Mouse (Mus musculus) mesoderm, embryonic 11.5 days (tissue): ENCODE results near the gene Gm49380.

ENCODE experiments used
- DNase-seq: peaks from one replicate; pipeline ENCODE4 v3.0.0-alpha.2; 2012; ENCODE audit warnings: low read depth, low spot score

Gene Gm49380

DNA sequence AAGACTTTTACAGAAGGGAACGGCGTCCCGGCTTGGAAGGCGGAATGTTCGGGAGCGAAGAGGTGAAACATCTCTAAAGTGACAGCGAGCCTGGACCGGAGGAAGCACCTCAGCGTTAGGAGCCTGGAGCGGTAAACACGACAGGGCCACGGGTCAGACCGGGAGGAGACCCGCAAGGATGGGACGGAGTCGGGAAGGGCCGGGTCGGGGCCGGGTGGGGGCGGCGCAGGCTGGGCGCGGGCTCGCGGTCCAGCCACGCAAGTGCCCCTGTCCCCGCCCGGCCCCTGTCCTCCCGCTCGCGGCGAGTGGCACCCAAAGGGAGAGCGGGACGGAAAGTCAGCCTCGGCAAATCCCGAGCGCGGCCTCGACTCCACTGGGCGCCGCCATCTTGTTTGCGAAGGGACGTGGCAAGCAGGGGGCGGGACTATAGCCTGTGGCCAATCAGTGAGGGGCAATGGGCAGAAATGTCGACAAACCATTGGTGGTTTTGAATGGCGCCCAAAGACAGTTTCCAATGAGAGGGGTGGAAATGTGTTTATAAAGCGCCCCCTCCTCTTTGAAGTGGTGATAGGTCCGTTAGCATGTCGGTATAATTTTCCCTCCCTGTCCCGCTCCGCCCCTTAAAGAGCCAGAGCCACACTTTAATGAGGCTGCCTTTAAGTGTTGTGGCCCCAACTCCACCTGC is at the start of gene Gm49380, which contains the start of gene Rnf26:
Gm49380 (minus strand) TSS at position 396 of the 685 bp plus-strand sequence.
Rnf26 (minus strand) TSS at position 413 of the 685 bp plus-strand sequence.
- peak; percentile 98 for DNase-seq

DNA sequence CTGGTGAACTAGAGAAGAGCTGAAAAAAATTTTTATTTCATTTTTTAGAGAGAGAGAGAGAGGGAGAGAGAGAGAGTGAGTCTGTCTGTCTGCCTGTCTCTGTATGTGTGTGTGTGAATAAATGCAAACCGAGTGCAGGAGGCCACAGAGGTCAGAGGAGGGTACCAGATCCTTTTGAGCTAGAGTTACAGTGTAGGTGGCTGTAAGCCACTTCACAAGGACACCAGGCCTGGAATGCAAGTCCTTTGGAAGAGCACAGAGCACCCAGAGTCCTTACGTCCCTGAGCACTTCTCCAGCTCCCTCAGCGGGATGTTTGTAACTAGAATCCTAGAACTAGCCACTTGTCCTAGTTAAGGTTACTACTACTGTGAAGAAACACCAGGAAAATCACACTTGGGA is 46.6 kb upstream of the Gm49380 start:
- DNase-seq = no peak

DNA sequence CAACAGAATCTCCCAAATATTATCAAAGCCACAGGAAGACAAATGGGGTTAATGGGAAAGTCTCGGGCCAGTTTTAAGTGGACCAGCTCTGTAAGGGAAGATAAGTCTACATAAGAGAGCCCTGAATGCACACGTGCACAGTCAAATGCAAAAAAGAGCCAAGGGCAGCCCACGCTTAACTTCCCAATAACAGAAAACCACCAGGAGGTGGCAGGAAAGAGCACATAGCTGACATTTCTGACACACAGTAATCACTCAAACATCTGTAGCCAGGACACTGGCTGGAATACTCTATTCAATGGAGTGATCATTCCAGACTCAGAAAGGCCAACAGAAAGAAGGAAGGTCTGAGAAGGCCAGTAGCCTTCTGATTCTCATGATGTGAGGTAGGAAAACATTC is 34.0 kb upstream of the Gm49380 start:
- DNase-seq = no peak

DNA sequence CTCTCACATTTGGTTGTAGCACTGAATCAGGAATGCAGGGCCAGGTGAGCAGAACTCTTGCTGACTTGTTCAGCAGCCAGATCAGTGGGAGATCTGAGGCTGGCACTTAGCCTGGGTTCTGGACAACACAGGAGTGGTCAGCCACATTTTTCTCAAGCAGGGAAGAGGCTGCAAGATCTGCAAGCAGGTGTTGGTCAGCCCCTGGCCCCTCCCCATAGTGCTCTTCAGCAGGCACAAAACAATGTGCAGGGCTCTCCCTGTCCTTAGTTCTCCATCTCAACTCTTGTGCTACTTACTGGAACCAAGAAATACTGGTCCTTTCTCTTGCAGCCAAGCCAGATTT is 31.4 kb upstream of the Gm49380 start:
- no peak for DNase-seq

DNA sequence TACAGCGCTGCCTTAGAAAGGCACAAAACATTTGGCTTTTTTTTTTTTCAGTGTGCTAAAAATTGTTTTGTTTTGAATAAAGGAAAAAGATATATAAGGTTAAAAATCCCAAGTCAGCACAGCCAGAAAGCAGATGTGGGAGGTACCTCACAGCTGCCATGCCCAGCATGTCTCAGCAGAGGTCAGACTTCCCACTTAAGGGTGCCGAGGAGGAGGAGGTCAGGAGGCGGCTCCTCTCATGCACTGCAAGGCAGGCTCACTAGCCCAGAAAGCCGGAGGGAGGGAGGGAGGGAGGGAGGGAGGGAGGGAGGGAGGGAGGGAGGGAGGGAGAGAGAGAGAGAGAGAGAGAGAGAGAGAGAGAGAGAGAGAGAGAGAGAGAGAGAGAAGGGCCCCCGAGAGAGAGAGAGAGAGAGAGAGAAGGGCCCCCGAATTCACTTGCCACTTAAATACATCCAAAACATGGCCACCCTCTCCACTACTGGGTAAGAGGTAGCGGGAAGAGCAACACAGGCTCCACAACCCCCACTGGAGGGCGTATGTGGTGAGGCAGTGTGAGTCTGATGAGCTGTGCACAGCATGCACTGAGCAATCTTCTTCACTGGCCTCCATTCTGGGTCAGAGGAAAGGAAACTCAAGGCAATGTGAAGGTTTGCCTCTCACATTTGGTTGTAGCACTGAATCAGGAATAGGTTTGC is 30.9 kb upstream of the Gm49380 start:
- no peak for DNase-seq

DNA sequence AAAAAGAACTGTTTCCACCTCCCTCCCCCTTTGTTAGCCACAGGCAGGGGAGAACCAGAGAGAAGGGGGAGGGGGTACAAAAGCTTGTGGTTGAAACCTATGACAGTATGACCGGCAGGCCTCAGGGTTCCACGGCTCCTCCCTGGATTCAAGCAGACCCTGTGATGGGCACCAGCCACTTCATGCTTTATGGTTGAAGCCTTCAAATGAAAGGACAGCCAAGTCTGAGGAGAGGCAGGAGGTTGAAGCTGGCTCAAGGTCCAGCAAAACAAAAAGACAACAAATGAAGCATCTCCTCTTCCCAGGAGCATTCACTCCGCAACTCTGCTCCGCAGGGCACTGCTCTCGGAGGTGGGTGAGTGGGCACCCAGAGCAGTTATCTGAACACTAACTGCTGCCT is 30.1 kb upstream of the Gm49380 start:
- DNase-seq = no peak

DNA sequence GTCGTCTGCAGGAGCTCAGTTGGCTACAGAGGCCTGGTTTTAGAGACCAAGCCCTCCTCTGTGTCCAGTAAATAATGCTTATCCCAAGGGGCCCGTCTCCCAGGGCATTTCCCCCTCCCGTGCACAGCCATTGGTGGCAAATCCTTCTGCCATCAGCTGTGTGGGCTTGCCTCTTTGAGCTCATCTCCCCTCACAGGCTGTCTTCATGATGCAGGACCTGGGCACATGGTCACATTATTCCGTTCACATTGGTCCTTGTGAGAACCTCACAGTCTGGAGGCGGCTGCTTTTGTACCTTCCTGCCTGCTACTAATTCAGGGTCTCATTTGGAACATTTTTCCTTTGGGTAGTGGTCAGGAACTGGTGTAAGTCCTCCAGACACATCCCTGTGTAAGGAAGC is 28.7 kb upstream of the Gm49380 start:
- DNase-seq = no peak

DNA sequence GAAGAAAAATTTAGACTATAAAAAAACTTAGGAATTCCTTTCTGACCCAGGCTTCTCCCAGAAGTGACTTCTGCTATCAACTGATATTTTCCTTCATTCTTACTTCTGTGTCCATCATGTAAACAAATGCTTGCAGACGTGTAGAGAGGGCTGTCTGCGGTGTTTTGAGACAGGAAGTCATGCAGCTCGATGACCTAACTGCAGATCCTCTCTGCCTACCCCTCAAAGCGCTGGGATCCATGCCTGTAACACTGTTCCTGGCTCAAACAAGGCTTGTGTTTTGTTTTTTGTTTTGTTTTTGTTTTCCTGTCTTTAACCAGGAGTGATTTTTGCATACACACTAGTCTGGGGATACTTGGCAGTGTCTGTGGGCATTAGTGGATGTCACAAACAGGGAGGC is 24.5 kb upstream of the Gm49380 start:
- no peak for DNase-seq

DNA sequence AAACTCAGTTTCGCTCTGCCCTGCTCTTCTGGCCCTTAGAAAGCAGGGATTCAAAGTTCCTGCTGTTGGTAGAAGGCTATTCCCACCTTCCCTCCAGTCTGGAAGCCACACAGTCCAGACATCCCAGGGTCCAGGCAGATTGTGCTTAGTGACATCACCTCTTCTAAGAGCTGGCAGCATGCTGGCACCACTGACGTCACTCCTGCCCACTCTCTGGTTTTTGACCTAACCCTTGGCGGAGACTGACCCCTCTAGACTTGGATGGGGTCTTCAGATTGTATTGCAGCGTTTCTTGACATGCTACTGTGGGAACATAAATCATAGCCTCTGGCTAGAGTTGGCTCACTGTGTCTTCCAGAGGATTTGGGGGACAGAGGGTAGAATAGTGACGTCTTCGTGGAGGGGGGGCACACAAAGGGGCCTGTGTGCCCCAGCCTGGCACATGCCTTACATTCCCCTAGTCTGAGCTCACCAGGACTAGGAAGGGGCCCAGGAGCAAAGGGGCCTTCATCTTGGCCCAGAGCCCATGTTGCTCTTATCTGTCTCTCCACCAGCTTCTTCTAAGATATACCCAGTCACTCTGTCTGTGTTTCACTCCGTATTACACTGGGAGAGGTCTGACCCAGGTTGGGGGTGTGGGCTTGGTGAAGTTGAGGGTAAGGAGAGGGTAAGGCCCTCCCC is 22.6 kb upstream of the Gm49380 start:
- DNase-seq = no peak

DNA sequence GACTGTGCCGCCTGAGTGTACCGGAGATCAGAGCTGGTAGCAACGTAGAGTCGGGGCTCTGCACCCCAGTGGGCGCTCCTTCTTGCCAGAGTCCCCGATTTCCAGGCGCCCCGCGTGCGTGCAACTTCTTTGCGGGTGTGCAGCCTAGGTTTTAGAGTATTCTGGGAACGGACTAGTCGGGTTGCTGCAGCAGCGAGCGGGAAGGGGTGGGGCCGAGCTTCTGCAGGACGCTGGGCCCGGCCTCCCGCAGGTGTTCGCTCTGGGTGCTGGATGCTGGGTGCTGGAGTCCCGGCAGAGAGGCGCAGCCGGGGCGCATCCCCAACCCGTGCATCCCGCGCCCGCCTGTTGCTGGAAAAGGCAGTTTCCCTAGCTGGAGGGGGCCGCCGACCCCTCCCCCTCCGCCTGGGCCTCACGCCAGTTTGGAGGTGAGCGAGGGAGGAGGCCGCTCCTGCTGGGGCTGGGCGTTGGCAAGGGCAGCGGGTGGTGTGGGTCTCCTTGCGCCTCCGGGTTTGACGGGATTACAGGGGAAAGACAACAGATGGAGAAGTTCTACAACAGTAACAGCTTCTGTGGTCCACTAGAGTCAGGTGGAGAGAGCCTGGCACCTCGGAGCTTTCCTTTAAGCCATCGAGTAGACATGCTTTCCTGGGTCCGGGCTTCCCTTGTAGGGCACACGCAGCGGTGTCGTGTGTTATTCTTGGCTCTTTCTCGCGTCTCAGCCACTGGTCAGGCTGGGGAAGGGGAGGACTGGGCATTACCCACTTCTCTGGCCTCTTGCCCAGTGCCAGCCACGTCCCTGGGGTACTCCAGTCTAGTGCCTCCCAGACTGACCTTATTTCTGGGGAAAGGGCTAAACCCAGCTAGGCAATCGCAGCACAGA is 21.8 kb upstream of the Gm49380 start:
- DNase-seq = no peak

DNA sequence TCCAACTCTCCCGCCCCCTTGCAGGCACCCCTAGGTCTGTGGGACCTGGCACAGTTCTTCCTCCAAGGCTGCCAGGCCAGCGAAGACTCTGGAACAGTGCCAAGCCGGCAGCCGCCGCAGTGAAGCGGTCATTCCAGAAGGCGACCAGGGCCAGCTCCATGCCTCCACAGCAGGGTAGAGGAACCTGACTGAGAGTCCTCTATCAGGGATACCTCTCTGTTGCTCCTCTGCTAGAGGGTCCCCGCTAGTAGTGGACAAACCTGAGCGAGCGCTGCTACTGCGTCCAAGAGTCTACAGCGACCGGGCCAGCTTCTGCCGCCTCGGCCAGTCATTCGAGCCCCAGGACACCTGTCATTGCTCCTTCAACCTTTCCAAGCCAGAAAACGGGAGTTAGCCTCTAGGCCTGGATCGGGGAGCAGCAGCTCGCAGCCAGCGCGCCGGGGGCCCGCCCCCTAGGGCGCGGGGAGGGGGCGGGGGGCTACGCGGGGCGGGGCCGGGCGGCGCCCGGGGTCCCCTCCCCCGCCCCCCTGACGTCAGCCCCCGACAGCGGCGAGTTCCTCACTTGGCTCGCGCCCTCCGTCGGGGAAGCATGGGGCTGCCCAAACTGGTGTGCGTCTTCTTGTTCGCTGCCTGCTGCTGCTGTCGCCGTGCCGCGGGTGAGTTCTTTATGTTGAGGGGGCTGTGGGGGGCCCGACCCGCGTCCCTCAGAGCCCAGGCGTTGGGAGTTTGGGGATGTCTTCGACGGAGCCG is 21.0 kb upstream of the Gm49380 start, which contains the start of gene Mcam:
Mcam (plus strand) TSS at position 369 of the 750 bp plus-strand sequence.
- DNase-seq = peak; percentile 54

DNA sequence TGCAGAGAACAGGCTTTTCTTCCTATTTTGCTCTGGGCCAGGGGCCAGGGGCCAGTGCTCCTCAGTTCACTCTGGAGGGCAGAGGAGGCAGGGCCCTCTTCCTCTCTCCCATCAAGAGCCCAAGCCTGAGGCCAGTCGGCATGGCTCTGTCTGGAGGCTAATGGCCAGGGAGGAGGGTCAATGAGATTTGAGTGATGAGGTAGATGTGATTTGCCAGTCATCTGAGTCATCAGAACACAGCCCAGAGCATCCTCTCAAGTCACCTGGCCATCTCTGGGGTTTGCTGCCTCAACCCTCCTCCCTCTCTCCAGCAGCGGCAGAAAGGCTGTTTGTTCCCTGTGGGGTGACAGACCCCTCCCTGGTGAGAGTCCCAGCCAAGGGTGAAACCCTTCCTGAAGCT is 20.0 kb upstream of the Gm49380 start:
- no peak for DNase-seq

DNA sequence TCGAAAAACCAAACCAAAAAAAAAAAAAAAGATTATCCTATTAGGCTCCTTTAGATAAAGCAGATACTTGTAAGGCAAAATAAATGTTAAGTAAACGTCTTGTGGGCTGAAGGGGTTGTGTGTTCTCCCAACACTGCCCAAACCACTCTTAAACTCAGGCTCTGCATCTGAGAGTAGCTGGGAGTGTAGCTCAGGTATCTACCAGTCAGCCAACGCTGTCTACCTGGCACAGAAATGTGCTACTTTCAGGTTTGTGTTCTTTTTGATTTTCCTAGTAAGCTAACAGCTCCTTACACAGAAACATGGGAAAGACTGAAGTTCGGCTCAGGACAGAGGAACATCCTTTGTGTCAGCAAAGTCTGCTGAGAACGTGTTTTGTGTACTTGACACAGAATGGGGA is 18.9 kb upstream of the Gm49380 start:
- DNase-seq = no peak

DNA sequence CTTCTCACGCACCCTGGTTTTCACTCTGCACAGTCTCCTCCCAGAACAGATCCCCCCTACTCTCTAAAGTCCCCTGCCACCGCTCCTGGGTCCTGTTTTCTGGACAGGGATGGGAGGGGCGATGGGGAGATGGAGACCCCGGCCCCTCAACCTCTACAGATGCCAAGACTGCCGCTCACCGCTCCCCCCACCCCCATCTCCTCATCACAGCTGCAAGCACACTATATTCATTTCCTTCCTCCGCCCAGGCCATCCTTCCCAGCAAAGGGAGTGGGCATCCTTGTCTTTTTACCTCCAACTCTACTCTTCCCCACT is 17.9 kb upstream of the Gm49380 start:
- no peak for DNase-seq

DNA sequence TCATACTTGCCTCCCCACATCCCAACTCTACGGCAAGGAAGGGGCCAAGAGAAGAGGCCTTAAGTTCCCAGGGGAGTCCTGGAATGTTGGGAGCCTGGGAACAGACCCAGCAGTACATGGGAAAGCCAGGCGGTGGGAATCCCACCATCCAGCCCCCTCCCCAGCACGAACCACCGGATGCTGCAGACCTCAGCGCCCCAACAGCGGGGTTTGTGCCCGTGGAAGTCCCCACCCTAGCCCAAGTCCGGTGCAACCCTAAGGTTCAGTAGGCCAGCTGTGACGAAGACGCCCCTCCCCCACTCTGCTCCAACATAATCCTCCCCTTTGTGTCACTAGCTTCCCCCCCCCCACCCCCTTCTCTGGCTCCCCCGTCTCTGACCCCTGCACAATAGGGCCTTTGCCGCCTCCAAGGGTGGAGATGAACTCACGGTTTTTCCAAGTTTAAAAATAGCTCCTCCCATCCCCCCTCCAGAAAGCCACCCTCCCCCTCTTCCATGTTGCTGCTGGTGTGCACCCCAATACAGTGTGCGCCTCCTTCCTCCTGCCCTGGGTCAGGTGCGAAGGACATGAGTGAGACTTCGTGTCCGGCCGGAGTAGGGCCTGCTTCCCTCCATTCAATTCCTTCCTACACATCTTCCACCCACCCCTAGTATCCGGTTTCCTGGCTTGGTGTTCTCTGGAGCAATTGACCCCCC is 17.4 kb upstream of the Gm49380 start:
- peak; percentile 66 for DNase-seq

DNA sequence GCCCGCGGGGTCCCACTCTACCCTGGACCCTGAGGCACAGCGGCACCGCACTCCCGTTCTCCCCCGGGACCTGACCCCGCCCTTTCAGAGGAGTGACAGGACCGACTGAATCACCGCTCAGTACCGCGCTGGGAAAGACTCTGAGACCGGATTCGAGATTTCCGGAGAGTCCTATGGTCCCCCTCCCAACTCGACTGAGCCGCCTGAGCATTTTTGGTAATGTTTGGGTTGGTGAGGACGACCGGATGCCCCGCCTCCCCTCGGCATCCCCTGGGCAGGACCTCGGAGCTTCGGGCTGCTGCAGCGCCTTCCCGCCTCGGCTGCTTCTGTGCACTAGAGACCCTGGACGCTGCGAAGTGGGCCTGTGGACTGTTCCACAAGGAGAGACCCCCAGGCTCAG is 16.7 kb upstream of the Gm49380 start:
- DNase-seq = peak; percentile 75

DNA sequence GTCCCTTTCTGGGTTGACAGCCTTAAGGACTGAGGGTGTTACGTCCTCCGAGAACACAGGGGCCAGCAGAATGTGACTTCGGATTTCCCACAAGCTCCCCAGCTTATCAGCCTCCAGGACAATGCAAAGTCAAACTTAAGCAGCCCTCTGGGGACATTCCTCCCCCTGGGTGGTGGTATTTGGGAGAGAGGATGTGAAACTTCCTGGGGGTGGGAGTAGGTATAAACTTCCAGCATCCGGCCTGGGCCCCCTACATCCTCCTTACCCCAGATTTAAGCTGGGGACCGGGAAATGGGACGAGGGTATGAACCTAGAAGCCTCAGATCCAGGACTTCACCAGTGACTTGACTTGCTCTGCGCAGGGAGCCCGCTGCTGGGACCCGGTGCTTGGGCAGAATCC is 16.3 kb upstream of the Gm49380 start:
- no peak for DNase-seq

DNA sequence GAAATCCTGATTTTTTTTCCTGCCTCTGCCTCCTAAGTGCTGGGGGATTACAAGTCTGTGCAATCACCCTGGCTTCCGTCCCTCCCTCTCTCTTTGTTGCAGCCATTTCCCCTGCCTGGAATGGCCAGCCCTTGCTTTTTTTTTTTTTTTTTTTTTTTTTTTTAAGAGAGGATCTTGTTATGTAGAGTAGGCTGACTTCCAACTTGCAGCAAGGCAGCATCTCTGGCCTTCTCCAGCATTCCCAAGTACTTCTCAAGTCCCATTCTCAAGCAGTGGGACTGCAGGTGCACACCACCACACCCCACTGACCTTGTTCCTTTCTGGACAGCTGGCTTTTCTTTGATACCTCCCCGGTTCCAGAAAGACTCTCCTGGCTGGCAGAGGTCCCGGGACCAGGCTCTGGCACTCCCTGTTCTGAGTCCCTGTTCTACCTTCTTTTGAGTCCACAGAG is 14.1 kb upstream of the Gm49380 start:
- DNase-seq = no peak

DNA sequence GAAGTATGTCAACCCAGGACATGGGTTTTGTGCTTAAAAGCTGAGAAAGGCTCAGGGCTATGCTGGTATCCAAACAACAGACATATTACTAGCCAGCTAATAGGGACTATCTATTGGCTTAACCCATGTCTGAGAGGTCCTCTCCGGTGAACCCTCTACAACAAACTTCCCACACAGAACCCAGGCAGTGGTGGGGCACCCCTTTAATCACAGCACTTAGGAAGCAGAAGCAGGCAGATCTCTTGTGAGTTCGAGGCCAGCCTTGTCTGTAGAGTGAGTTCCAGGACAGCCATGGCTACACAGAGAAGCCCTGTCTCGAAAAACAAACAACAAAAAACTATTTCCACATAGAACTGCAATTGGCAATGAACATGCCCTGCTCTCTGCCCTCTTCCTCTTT is 13.4 kb upstream of the Gm49380 start:
- DNase-seq = no peak

DNA sequence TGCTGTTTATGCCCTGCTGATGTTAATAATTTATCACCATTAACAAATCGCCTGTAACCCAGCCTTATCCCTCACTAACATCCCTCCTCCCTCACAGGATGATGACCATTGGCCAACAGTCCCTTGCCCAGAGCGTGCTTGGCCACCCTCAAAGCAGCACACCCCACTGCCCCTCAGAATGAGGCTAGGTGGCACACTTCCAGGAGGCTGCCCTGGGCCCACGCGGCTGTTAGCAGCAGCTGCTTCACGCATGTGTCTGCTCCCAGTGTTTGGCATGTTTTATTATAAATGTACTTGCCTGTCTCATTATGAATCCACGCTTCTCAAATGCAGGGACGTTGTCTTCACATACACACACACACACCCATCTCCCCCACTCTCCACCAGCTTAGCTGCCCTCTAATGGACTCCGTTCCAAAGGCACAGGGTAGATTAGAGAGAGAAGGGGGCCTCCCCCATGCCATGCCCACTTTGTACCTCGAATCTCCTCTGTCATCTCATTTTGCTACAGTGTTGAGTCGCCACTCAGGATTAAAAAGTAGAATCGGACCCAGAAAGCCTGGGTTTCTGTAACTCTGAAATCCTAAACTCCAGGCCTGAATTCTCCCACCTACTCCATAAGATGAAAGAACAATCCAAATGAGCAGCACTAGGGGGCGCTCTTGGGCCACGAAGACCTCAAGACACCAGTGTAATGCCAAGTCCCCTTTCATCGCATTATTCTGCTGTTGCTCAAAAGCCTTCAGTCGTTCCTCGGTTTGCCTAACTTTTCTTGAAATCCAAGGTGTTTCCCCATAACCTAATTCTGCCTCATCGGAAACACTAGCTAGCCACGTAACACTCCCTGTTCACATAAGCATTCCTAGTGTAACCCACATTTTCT is 12.5 kb upstream of the Gm49380 start:
- DNase-seq = peak; percentile 91
